Mouse (Mus musculus) hindbrain, embryonic 13.5 days (tissue): ENCODE data around the gene Hpgd. TPM values are rescaled to one million over a fixed set of nuclear protein-coding genes. Genes with fewer than 3 reads are reported as not detected.
"Not testable (repeated sequence)": the region's sequence is repeated elsewhere in the genome, so short reads cannot be mapped to it uniquely, and the experiment has no call there.

ENCODE experiments used
- ATAC-seq: fragments of 200-750 bp; cut with Nextera tagmentation; 2 replicates; pipeline ENCODE4 v1.8.0; 2017; ENCODE audit warnings: moderate TSS enrichment; ENCODE audit not compliant: low FRiP score
- H3K27ac ChIP-seq: fragments of 300-500 bp; sonication (generic); 2 replicates; pipeline ENCODE4 v1.5.1; 2015; ENCODE audit warnings: inconsistent platforms, mild to moderate bottlenecking, moderate library complexity
- H3K27me3 ChIP-seq: fragments of 300-500 bp; sonication (generic); 2 replicates; pipeline ENCODE4 v1.6.1; 2015; ENCODE audit warnings: mild to moderate bottlenecking, inconsistent platforms
- H3K36me3 ChIP-seq: fragments of 300-500 bp; sonication (generic); 2 replicates; pipeline ENCODE4 v1.6.1; 2015; ENCODE audit warnings: mild to moderate bottlenecking, inconsistent platforms
- H3K4me1 ChIP-seq: fragments of 300-500 bp; sonication (generic); replicated peaks from 2 replicates; pipeline ENCODE4 v1.6.1; 2015; ENCODE audit warnings: inconsistent platforms
- H3K4me2 ChIP-seq: fragments of 300-500 bp; sonication (generic); 2 replicates; pipeline ENCODE4 v1.6.1; 2015; ENCODE audit warnings: inconsistent platforms, mild to moderate bottlenecking, moderate library complexity
- H3K4me3 ChIP-seq: fragments of 300-500 bp; sonication (generic); 2 replicates; pipeline ENCODE4 v1.5.1; 2015; ENCODE audit warnings: mild to moderate bottlenecking, inconsistent platforms
- H3K9ac ChIP-seq: fragments of 300-500 bp; sonication (generic); 2 replicates; pipeline ENCODE4 v1.6.1; 2015; ENCODE audit warnings: mild to moderate bottlenecking, inconsistent platforms
- H3K9me3 ChIP-seq: fragments of 300-500 bp; sonication (generic); 2 replicates; pipeline ENCODE4 v1.6.1; 2016; ENCODE audit warnings: inconsistent platforms
- WGBS: fragments of 180-500 bp; shearing (Covaris S2); methylation state at CpG from one replicate; pipeline ENCODE4 v1.1.7; 2015; 5-methylcytosine and 5-hydroxymethylcytosine counted together
- polyA plus RNA-seq: library from polyadenylated mRNA; unstranded; fragments of >200 nt; fragmentation: Nextera tagmentation; extraction: Ambion mirVana; gene quantifications from 2 replicates; pipeline ENCODE4 v1.2.1, GENCODE M21; 2015

Gene Hpgd
- polyA plus RNA-seq, result 9.7 and 14.4 TPM in 2 replicates

GRCm38 (mm10) chr8:56294373-56294877, at the start of gene Hpgd:
Gene Hpgd (plus strand): TSS chr8:56294585.
- H3K4me2 ChIP-seq, result peak within 1 kb of the TSS; percentile 90
- H3K27me3 ChIP-seq, result peaks cover 31% of the 10 kb centered on the region
- ATAC-seq, result peak; percentile 89
- under 1% methylated on average over 33 of the region's 33 CpGs for WGBS
- H3K27ac ChIP-seq, result peak within 1 kb of the TSS; percentile 45; the same call in 1 of the 2 replicates
- no peaks in the 10 kb centered on the region for H3K9me3 ChIP-seq
- peaks cover 17% of the 10 kb centered on the region for H3K4me1 ChIP-seq
- H3K9ac ChIP-seq, result peak within 1 kb of the TSS; percentile 74
- no peaks in the 10 kb centered on the region for H3K36me3 ChIP-seq
- H3K4me3 ChIP-seq, result peak within 1 kb of the TSS; percentile 60

GRCm38 (mm10) chr8:56251728-56252127, 42.7 kb upstream of the Hpgd start:
- WGBS, result 70% methylated on average over 3 of the region's 3 CpGs

GRCm38 (mm10) chr8:56252314-56252713, 42.1 kb upstream of the Hpgd start:
- no peaks in the 10 kb centered on the region for H3K4me1 ChIP-seq
- no peaks in the 10 kb centered on the region for H3K36me3 ChIP-seq
- H3K9ac ChIP-seq, result no peak overlapping the region
- no peak overlapping the region for H3K4me3 ChIP-seq
- no peaks in the 10 kb centered on the region for H3K9me3 ChIP-seq
- 28% methylated on average over 1 of the region's 1 CpGs for WGBS
- ATAC-seq, result no peak
- no peak overlapping the region for H3K27ac ChIP-seq
- H3K4me2 ChIP-seq, result no peak overlapping the region
- H3K27me3 ChIP-seq, result no peaks in the 10 kb centered on the region

More at GRCm38 (mm10) chr8:56251728-56252127, 42.7 kb upstream of the Hpgd start:
- not testable (repeated sequence) for H3K36me3 ChIP-seq, H3K4me3 ChIP-seq, H3K27ac ChIP-seq, H3K27me3 ChIP-seq, H3K4me1 ChIP-seq, H3K4me2 ChIP-seq, ATAC-seq, H3K9ac ChIP-seq, H3K9me3 ChIP-seq

GRCm38 (mm10) chr8:56261190-56261589, 33.2 kb upstream of the Hpgd start:
- Histone ChIP-seq H3K27ac (no peak overlapping the region), H3K4me3 (no peak overlapping the region), H3K9me3 (no peaks in the 10 kb centered on the region), H3K36me3 (no peaks in the 10 kb centered on the region), H3K4me1 (no peaks in the 10 kb centered on the region), H3K4me2 (no peak overlapping the region), H3K9ac (no peak overlapping the region), H3K27me3 (no peaks in the 10 kb centered on the region)
- ATAC-seq, result no peak
- WGBS, result 89% methylated on average over 1 of the region's 1 CpGs

- no peak overlapping the region for H3K27ac ChIP-seq
- H3K27me3 ChIP-seq, result no peaks in the 10 kb centered on the region
- 82% methylated on average over 10 of the region's 10 CpGs for WGBS
- no peak overlapping the region for H3K9ac ChIP-seq
- no peak overlapping the region for H3K4me3 ChIP-seq
- no peak overlapping the region for H3K4me2 ChIP-seq
- no peak for ATAC-seq
- H3K9me3 ChIP-seq, result no peaks in the 10 kb centered on the region
- H3K4me1 ChIP-seq, result no peaks in the 10 kb centered on the region
- H3K36me3 ChIP-seq, result no peaks in the 10 kb centered on the region
Observed at GRCm38 (mm10) chr8:56269687-56270663, 24.4 kb upstream of the Hpgd start.

- no peak for ATAC-seq
- Histone ChIP-seq H3K27me3 (no peaks in the 10 kb centered on the region), H3K27ac (no peak overlapping the region), H3K4me3 (no peak overlapping the region), H3K4me2 (no peak overlapping the region), H3K9ac (no peak overlapping the region), H3K9me3 (no peaks in the 10 kb centered on the region), H3K4me1 (no peaks in the 10 kb centered on the region), H3K36me3 (no peaks in the 10 kb centered on the region)
- WGBS, result 87% methylated on average over 1 of the region's 1 CpGs
Observed at GRCm38 (mm10) chr8:56272934-56273333, 21.5 kb upstream of the Hpgd start.

- no peak for ATAC-seq
- Histone ChIP-seq H3K27me3 (no peaks in the 10 kb centered on the region), H3K36me3 (no peaks in the 10 kb centered on the region), H3K4me3 (no peak overlapping the region), H3K9ac (no peak overlapping the region), H3K9me3 (no peaks in the 10 kb centered on the region), H3K4me1 (no peaks in the 10 kb centered on the region), H3K27ac (no peak overlapping the region), H3K4me2 (no peak overlapping the region)
Observed at GRCm38 (mm10) chr8:56275316-56275715, 19.1 kb upstream of the Hpgd start.

GRCm38 (mm10) chr8:56277810-56278528, 16.4 kb upstream of the Hpgd start:
- no peaks in the 10 kb centered on the region for H3K9me3 ChIP-seq
- no peak overlapping the region for H3K4me2 ChIP-seq
- no peak overlapping the region for H3K4me3 ChIP-seq
- no peak overlapping the region for H3K9ac ChIP-seq
- no peak overlapping the region for H3K27ac ChIP-seq
- no peaks in the 10 kb centered on the region for H3K27me3 ChIP-seq
- ATAC-seq, result 0 out of 2 replicates have a peak, but pooled peaks have one; percentile 28
- H3K36me3 ChIP-seq, result no peaks in the 10 kb centered on the region
- no peaks in the 10 kb centered on the region for H3K4me1 ChIP-seq
- 94% methylated on average over 8 of the region's 9 CpGs for WGBS

- Histone ChIP-seq H3K4me2 (no peak overlapping the region), H3K9me3 (no peaks in the 10 kb centered on the region), H3K4me1 (no peaks in the 10 kb centered on the region), H3K27ac (no peak overlapping the region), H3K36me3 (no peaks in the 10 kb centered on the region), H3K9ac (no peak overlapping the region), H3K27me3 (no peaks in the 10 kb centered on the region), H3K4me3 (no peak overlapping the region)
- 74% methylated on average over 2 of the region's 2 CpGs for WGBS
- ATAC-seq, result no peak
Observed at GRCm38 (mm10) chr8:56278545-56279063, 15.8 kb upstream of the Hpgd start.

- no peak for ATAC-seq
- 78% methylated on average over 1 of the region's 1 CpGs for WGBS
- H3K9ac ChIP-seq, result no peak overlapping the region
- no peaks in the 10 kb centered on the region for H3K27me3 ChIP-seq
- H3K4me1 ChIP-seq, result no peaks in the 10 kb centered on the region
- no peaks in the 10 kb centered on the region for H3K36me3 ChIP-seq
- no peak overlapping the region for H3K4me2 ChIP-seq
- no peaks in the 10 kb centered on the region for H3K9me3 ChIP-seq
- H3K4me3 ChIP-seq, result no peak overlapping the region
- H3K27ac ChIP-seq, result no peak overlapping the region
Observed at GRCm38 (mm10) chr8:56283936-56284335, 10.4 kb upstream of the Hpgd start.

- no peak for ATAC-seq
- Histone ChIP-seq H3K27me3 (no peaks in the 10 kb centered on the region), H3K9me3 (no peaks in the 10 kb centered on the region), H3K4me2 (no peak overlapping the region), H3K36me3 (no peaks in the 10 kb centered on the region), H3K4me3 (no peak overlapping the region), H3K4me1 (no peaks in the 10 kb centered on the region), H3K27ac (no peak overlapping the region), H3K9ac (no peak overlapping the region)
- 55% methylated on average over 3 of the region's 3 CpGs for whole genome bisulfite sequencing
Observed at GRCm38 (mm10) chr8:56284957-56285356, 9.4 kb upstream of the Hpgd start.

- Histone ChIP-seq H3K9ac (no peak overlapping the region), H3K27me3 (no peaks in the 10 kb centered on the region), H3K4me1 (no peaks in the 10 kb centered on the region), H3K4me3 (no peak overlapping the region), H3K4me2 (no peak overlapping the region), H3K27ac (no peak overlapping the region), H3K9me3 (no peaks in the 10 kb centered on the region), H3K36me3 (no peaks in the 10 kb centered on the region)
- 96% methylated on average over 2 of the region's 2 CpGs for WGBS
- ATAC-seq, result no peak
Observed at GRCm38 (mm10) chr8:56286717-56287116, 7.7 kb upstream of the Hpgd start.
